Mouse (Mus musculus) CD4-positive, CD25-positive, alpha-beta regulatory T cell (primary cell): Measurements from ENCODE around the gene Vmn1r128. TPM values are rescaled to one million over a fixed set of nuclear protein-coding genes. Genes with fewer than 3 reads are reported as not detected.

Experiments used
- polyA plus RNA-seq: library from polyadenylated mRNA; unstranded; fragments of 100-300 nt; shearing (Covaris generic); gene quantifications from one replicate; pipeline ENCODE4 v1.2.1, GENCODE M21; 2017

Gene Vmn1r128
- polyA plus RNA-seq = not detected

DNA sequence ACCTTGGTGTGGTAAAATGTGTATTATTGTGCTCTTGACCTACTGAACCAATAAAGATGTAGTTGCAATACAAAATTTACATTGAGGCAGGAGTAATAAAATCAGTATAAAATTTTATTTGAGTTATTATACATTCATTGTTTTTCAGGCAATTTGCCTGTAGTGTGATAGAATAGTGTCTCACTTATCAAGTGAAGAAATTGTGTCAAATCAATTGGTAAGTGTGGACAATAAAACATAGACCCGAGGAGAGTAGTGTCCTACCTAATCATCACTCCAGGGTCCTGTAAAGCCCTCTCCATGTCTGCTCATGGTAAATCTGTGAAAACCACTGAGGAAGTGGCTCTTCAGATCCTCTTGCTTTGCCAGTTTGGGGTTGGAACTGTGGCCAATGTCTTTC lies at the start of gene Vmn1r128:
TSS of gene Vmn1r128 (plus strand) at position 301 of the 400 bp plus-strand sequence.

DNA sequence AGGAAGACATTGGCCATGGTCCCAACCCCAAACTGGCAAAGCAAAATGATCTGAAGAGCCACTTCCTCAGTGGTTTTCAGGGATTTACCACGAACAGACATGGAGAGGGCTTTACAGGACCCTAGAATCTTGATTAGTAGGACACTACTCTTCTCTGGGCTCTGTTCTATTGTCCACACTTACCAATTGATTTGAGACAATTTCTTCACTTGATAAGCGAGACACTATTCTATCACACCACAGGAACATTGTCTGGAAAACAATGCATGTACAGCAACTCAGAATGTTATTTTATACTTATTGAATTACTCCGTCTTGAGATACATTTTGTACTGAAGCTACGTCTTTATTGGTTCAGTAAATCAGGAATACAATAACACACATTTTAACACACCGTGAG lies 47.8 kb upstream of the Vmn1r128 start, which contains the start of gene Vmn1r126:
TSS of gene Vmn1r126 (minus strand) at position 101 of the 400 bp plus-strand sequence.

GRCm38 (mm10) chr7:21319761-21320160 lies 29.4 kb upstream of the Vmn1r128 start, which contains the start of gene Vmn1r127:
TSS of gene Vmn1r127 (minus strand) at chr7:21319861.

DNA sequence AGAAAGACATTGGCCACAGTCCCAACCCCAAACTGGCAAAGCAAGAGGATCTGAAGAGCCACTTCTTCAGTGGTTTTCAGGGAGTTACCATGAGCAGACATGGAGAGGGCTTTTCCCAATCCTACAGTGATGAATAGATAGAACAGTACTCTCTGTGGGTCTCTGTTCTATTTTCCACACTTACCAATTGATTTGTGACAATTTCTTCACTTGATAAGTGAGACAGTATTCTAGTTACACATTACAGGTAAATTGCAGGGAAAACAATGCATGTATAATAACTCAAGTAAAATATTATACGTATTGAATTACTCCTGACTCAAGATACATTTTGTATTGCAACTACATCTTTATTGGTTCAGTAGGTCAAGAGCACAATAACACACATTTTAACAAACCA lies 12.0 kb downstream of the Vmn1r128 start, which contains the start of gene Vmn1r129:
TSS of gene Vmn1r129 (minus strand) at position 101 of the 400 bp plus-strand sequence.

Other genes starting within 250 kb of the Vmn1r128 start
- gene Vmn1r122, start 215.2 kb upstream of the Vmn1r128 start, polyA plus RNA-seq = not detected
- not detected for gene Vmn1r123, start 187.2 kb upstream of the Vmn1r128 start, polyA plus RNA-seq
- not detected for gene Gm5157, start 158.9 kb upstream of the Vmn1r128 start, polyA plus RNA-seq
- not detected for gene Vmn1r124, start 88.8 kb upstream of the Vmn1r128 start, polyA plus RNA-seq
- not detected for gene Vmn1r125, start 77.2 kb upstream of the Vmn1r128 start, polyA plus RNA-seq
- gene Vmn1r126, start 47.9 kb upstream of the Vmn1r128 start, polyA plus RNA-seq = not detected
- gene Vmn1r127, start 29.5 kb upstream of the Vmn1r128 start, polyA plus RNA-seq = not detected
- gene Vmn1r129, start 11.9 kb downstream of the Vmn1r128 start, polyA plus RNA-seq = not detected
- gene Gm6882, start 83.4 kb downstream of the Vmn1r128 start, polyA plus RNA-seq = not detected
- not detected for gene Vmn1r130, start 162.4 kb downstream of the Vmn1r128 start, polyA plus RNA-seq
- not detected for gene Vmn1r131, start 196.7 kb downstream of the Vmn1r128 start, polyA plus RNA-seq